Mouse (Mus musculus) heart, embryonic 12.5 days (tissue): ENCODE results near the gene Zdhhc14. TPM values are rescaled to one million over a fixed set of nuclear protein-coding genes. Genes with fewer than 3 reads are reported as not detected.

Source experiments
- ATAC-seq: fragments of 200-750 bp; cut with Nextera tagmentation; 2 replicates; pipeline ENCODE4 v1.8.0; 2017; ENCODE audit warnings: moderate TSS enrichment, moderate library complexity; ENCODE audit not compliant: insufficient number of reproducible peaks, low FRiP score
- H3K27ac ChIP-seq: fragments of 300-500 bp; sonication (generic); 2 replicates; pipeline ENCODE4 v1.5.1; 2016; ENCODE audit warnings: mild to moderate bottlenecking, moderate library complexity; ENCODE audit not compliant: poor library complexity, severe bottlenecking
- H3K27me3 ChIP-seq: fragments of 300-500 bp; sonication (generic); replicated peaks from 2 replicates; pipeline ENCODE4 v1.6.1; 2016; ENCODE audit warnings: mild to moderate bottlenecking, moderate library complexity
- H3K36me3 ChIP-seq: fragments of 300-500 bp; sonication (generic); 2 replicates; pipeline ENCODE4 v1.6.1; 2016; ENCODE audit warnings: mild to moderate bottlenecking, moderate library complexity
- H3K4me1 ChIP-seq: fragments of 300-500 bp; sonication (generic); replicated peaks from 2 replicates; pipeline ENCODE4 v1.6.1; 2016; ENCODE audit warnings: mild to moderate bottlenecking
- H3K4me2 ChIP-seq: fragments of 300-500 bp; sonication (generic); 2 replicates; pipeline ENCODE4 v1.6.1; 2016; ENCODE audit warnings: mild to moderate bottlenecking, moderate library complexity
- H3K4me3 ChIP-seq: fragments of 300-500 bp; sonication (generic); 2 replicates; pipeline ENCODE4 v1.5.1; 2016; ENCODE audit warnings: mild to moderate bottlenecking
- H3K9ac ChIP-seq: fragments of 300-500 bp; sonication (generic); 2 replicates; pipeline ENCODE4 v1.6.1; 2016; ENCODE audit warnings: mild to moderate bottlenecking, moderate library complexity
- H3K9me3 ChIP-seq: fragments of 300-500 bp; sonication (generic); replicated peaks from 2 replicates; pipeline ENCODE4 v1.6.1; 2016; ENCODE audit warnings: mild to moderate bottlenecking, moderate library complexity
- WGBS: fragments of 180-500 bp; shearing (Covaris S2); methylation state at CpG from one replicate; pipeline ENCODE4 v1.1.7; 2016; 5-methylcytosine and 5-hydroxymethylcytosine counted together
- polyA plus RNA-seq: library from polyadenylated mRNA; unstranded; fragments of >200 nt; fragmentation: Nextera tagmentation; extraction: Ambion mirVana; gene quantifications from 2 replicates; pipeline ENCODE4 v1.2.1, GENCODE M21; 2016

Zdhhc14 gene
- polyA plus RNA-seq, 1 experiment from 2014 or later, result 1.6 TPM

DNA sequence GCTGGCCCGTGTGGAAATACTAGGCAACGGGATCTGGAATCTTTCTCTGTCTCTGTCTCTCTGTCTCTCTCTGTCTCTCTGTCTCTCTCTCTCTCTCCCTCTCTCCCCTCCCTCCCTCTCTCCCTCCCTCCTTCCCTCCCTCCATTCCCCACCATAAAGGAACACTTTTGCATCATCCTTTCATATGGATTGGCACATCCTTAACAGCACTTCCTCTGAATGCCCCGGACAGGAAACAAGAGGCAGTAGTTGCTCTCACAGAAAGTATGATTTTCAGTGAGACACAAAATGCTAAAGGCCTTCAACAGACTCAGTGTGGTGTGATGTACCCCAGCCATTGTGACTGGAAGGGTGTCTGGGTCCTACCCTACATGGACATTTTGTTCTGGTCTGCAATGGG lies 89.9 kb downstream of the Zdhhc14 start:
- H3K4me2 ChIP-seq, result no peak overlapping the region
- H3K27ac ChIP-seq, result no peak overlapping the region
- WGBS, result 94% methylated on average over 3 of the region's 3 CpGs
- ATAC-seq, result no peak
- peaks cover 3% of the 10 kb centered on the region; the same call in 1 of the 2 replicates for H3K27me3 ChIP-seq
- H3K4me1 ChIP-seq, result no peaks in the 10 kb centered on the region
- no peaks in the 10 kb centered on the region for H3K36me3 ChIP-seq
- no peak overlapping the region for H3K4me3 ChIP-seq
- no peaks in the 10 kb centered on the region for H3K9me3 ChIP-seq
- H3K9ac ChIP-seq, result no peak overlapping the region

DNA sequence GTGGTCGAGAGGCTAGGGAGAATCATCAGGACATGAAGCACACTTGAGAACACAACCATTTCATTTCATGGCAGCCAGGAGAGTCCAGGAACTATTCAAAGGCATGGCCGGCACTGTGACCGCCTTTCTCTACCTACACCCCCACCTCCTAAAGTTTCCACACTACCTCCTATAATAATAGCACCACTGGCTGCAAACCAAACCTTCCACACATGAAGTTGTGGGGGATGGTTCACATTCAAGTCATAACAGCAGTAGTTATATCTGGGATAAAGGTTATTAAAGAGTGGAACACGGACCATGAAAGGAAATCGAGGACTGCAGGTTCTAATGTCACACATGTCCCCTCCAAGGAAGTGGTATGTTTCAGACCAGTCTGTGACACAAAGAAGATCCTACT lies 90.6 kb downstream of the Zdhhc14 start:
- no peak overlapping the region for H3K9ac ChIP-seq
- no peaks in the 10 kb centered on the region for H3K36me3 ChIP-seq
- no peak overlapping the region for H3K4me2 ChIP-seq
- no peaks in the 10 kb centered on the region for H3K4me1 ChIP-seq
- peaks cover 6% of the 10 kb centered on the region; the same call in 1 of the 2 replicates for H3K27me3 ChIP-seq
- no peaks in the 10 kb centered on the region for H3K9me3 ChIP-seq
- ATAC-seq, result no peak
- H3K4me3 ChIP-seq, result no peak overlapping the region
- no peak overlapping the region for H3K27ac ChIP-seq
- 85% methylated on average over 5 of the region's 5 CpGs for WGBS

DNA sequence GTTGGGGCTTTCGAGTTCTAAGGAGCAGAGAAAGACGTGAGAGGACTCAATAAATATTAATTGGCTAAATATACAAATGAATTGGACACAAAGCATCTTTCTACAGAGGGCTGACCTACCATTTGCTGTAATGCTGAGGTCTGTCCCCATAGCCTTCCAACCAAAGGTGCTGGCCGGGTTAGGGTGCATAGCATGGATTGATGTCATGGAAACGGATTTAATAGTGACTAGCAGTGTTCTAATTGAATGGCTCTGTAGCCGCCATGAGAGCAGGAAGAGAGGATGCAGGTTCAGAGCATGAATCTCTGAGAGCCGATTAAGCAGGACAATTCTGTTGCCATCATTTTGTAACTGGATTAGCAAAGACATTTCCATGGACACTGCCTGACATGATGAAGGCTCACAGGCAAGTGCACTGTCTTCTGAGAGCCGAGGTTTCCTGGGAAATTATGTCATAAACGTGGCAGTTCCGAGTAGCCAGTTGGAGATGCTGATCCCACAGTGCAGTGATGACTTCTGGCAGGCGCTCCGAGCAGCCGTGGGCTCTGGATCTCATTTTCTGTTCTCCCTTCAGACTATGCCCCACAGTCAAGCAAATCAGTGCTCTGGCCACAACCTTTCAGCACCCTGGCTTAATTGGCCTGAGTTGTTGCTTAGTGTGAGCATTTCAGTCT lies 91.3 kb downstream of the Zdhhc14 start:
- H3K4me2 ChIP-seq, result no peak overlapping the region
- H3K36me3 ChIP-seq, result no peaks in the 10 kb centered on the region
- H3K9me3 ChIP-seq, result no peaks in the 10 kb centered on the region
- WGBS, result 70% methylated on average over 12 of the region's 12 CpGs
- no peaks in the 10 kb centered on the region for H3K4me1 ChIP-seq
- ATAC-seq, result no peak
- H3K4me3 ChIP-seq, result no peak overlapping the region
- no peak overlapping the region for H3K9ac ChIP-seq
- peaks cover 6% of the 10 kb centered on the region; the same call in 1 of the 2 replicates for H3K27me3 ChIP-seq
- no peak overlapping the region for H3K27ac ChIP-seq

DNA sequence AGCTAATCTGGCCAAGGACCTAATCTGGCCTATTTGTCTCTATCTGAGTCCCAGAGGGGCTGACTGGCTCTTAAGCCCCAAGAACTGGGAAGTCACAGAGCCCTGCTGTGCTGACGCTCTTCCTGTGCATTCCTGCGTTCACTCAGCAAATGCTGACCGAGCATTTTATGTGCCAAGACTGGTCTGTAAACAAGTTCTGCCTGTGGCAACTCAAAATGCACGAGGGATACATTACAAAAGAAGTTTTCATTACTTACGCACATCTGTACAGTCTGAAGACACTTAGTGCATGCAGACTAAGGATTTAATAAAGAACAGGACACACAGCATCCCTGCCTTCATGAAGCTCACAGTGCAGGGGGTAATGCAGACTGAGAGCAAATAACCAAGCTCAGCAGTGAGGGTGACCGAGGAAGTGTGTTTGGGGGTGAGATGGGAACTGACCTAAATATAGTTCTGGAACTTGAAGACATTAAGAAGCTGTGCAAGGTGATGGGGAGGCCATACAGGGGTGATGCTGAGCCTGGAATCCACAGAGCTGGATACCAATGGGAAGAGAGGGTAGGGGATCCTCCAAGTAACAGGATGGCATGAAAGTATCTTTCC lies 99.3 kb downstream of the Zdhhc14 start:
- Histone ChIP-seq H3K9me3 (no peaks in the 10 kb centered on the region), H3K4me2 (no peak overlapping the region), H3K27ac (no peak overlapping the region), H3K9ac (no peak overlapping the region), H3K4me1 (peaks cover 5% of the 10 kb centered on the region; the same call in 1 of the 2 replicates), H3K4me3 (no peak overlapping the region), H3K27me3 (peaks cover 6% of the 10 kb centered on the region; the same call in 1 of the 2 replicates), H3K36me3 (no peaks in the 10 kb centered on the region)
- ATAC-seq, result no peak
- 59% methylated on average over 6 of the region's 6 CpGs for WGBS

DNA sequence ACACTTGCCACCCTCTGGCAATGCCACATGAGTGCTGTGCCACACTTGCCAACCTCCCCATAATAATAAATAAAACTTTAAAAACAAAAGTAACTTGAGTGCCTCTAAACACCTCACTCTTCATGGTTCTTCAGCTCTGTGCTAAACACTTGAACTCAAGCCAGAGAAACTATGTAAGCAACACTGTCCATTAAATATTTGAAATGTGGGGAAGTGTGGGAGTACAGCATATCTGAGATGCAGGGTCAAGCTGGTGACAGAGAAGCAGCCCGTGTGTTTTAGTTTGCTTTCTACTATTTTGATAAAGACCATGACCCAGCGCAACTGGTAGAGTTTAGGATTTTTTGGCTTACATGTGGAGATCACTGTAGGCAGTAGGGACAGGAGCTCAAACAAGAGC lies 100.7 kb downstream of the Zdhhc14 start:
- no peaks in the 10 kb centered on the region for H3K9me3 ChIP-seq
- ATAC-seq, result no peak

DNA sequence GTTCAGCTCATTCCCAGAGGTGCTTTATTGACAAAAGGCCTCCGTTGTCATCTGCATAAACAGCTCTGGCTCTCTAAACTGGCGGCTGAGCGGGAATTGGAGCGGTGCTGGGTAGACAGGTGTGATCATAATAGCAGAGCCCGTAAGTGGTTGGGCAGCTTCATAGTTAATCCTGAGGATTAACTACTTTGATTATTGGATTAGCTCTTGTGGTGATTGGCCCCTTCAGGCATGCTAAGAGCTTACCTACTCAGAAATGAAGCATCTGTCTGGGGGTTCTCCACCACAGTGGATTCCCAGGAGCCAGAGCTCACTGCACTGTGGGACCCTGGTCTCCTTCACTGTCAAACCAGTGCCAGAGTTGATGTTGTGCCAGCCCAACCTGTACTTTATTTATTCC lies 102.7 kb downstream of the Zdhhc14 start:
- Histone ChIP-seq H3K4me3 (no peak overlapping the region), H3K4me1 (peaks cover 5% of the 10 kb centered on the region), H3K9ac (no peak overlapping the region), H3K4me2 (no peak overlapping the region), H3K9me3 (no peaks in the 10 kb centered on the region), H3K27me3 (no peaks in the 10 kb centered on the region), H3K27ac (no peak overlapping the region), H3K36me3 (no peaks in the 10 kb centered on the region)
- 66% methylated on average over 5 of the region's 5 CpGs for WGBS
- no peak for ATAC-seq

More for the DNA sequence above, 100.7 kb downstream of the Zdhhc14 start:
- Histone ChIP-seq H3K4me3 (no peak overlapping the region), H3K4me2 (no peak overlapping the region), H3K9ac (no peak overlapping the region), H3K27ac (no peak overlapping the region), H3K27me3 (no peaks in the 10 kb centered on the region), H3K4me1 (peaks cover 5% of the 10 kb centered on the region), H3K36me3 (no peaks in the 10 kb centered on the region)
- WGBS, result 61% methylated on average over 2 of the region's 2 CpGs

DNA sequence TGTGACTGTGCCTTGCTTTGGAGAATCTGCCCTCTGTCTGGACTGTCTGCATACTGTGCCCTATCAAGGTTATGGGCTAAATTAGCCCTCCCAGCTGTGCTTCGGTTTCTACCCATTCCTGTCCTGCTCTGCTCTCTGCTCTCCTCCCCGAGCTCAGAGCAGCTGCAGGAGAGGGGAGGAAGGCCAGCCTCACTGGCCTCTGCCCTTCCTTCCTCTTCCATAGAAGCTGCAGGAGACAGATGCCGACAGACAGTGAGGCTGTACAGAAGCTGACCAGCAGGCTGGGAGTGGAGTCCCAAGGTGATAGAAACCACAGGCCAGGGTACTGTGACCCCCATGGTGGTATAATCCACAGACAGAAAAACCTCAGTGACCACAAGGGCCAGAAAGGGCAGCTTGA lies 104.1 kb downstream of the Zdhhc14 start:
- H3K4me1 ChIP-seq, result peaks cover 5% of the 10 kb centered on the region
- 15% methylated on average over 3 of the region's 3 CpGs for WGBS
- H3K4me3 ChIP-seq, result no peak overlapping the region
- ATAC-seq, result 0 out of 2 replicates have a peak, but pooled peaks have one; percentile 55
- no peak overlapping the region for H3K4me2 ChIP-seq
- no peaks in the 10 kb centered on the region for H3K27me3 ChIP-seq
- no peaks in the 10 kb centered on the region for H3K36me3 ChIP-seq
- no peak overlapping the region for H3K9ac ChIP-seq
- H3K27ac ChIP-seq, result 0 out of 2 replicates have a peak overlapping the region, but pooled peaks have one; percentile 3
- H3K9me3 ChIP-seq, result no peaks in the 10 kb centered on the region

DNA sequence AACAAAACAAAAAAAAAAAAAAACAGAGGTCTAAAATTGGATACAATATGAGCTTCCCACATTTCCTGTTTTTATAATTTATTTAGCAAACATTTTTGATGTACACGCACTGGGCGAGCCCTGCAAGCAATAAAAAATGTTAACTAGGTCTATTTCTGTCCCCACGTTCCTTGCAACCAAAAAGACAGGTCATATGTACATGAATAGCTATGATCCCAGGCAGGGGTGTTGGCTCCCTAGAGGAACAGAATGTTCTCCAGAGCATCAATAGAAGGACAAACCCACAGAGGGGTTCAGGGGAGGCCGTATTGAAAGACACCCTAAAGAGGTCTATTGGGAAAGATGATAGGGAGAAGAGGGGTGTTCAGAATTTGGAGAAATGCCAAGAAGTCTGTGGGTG lies 106.6 kb downstream of the Zdhhc14 start:
- Histone ChIP-seq H3K27ac (no peak overlapping the region), H3K4me3 (no peak overlapping the region), H3K4me1 (peaks cover 5% of the 10 kb centered on the region), H3K36me3 (no peaks in the 10 kb centered on the region), H3K9ac (no peak overlapping the region), H3K4me2 (no peak overlapping the region), H3K9me3 (no peaks in the 10 kb centered on the region), H3K27me3 (no peaks in the 10 kb centered on the region)
- no peak for ATAC-seq
- WGBS, result 84% methylated on average over 4 of the region's 4 CpGs

DNA sequence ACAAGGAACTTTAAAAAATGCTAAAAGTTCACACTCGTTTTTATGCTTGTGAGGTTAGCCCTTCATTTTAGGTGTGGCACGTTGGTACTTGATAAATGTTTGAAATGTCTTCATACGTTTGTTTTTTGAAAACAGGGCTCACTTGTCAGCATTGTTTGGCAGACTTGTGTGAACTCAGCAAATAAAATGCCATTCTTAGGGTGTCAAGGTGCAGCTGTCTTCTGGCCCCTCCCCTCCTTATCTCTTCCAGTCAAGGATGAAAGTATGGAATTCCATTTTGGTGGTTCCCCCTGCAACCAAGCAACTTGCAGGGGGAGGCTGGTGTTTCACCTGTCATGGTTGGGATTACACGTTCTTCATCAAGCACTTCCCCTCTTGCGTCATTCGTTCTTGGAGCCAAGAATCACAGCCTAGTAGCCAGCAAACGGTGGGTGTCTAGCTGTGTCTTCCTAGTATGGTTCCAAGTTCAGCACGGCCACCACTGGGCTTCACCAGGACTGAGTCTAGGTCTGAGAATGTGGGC lies 108.2 kb downstream of the Zdhhc14 start:
- Histone ChIP-seq H3K36me3 (no peaks in the 10 kb centered on the region), H3K4me3 (no peak overlapping the region), H3K27me3 (no peaks in the 10 kb centered on the region), H3K4me1 (peaks cover 5% of the 10 kb centered on the region), H3K4me2 (no peak overlapping the region), H3K9ac (no peak overlapping the region), H3K9me3 (no peaks in the 10 kb centered on the region), H3K27ac (no peak overlapping the region)
- 78% methylated on average over 8 of the region's 8 CpGs for WGBS
- no peak for ATAC-seq

DNA sequence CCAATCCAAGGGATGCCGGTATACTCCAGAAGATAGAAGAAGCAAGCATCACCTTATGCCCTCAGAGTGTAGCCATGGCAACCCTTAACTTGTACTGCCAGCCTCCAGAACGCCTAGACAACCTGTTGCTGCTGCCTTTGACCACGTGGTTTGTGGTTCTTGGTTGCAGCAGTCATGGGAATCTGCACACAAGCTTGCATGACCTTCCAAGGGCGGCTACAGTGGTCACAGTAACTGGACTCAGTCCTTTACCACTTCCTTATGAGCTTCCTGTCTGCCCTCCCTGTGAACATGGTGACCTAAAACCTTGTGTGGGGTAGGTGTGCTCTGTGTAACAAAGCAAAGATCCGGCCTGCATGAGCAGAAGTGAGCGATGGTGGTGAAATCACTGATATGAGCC lies 109.6 kb downstream of the Zdhhc14 start:
- H3K9me3 ChIP-seq, result no peaks in the 10 kb centered on the region
- peaks cover 3% of the 10 kb centered on the region; the same call in 1 of the 2 replicates for H3K4me1 ChIP-seq
- ATAC-seq, result no peak
- no peak overlapping the region for H3K9ac ChIP-seq
- H3K4me2 ChIP-seq, result no peak overlapping the region
- H3K36me3 ChIP-seq, result no peaks in the 10 kb centered on the region
- WGBS, result 75% methylated on average over 6 of the region's 6 CpGs
- no peaks in the 10 kb centered on the region for H3K27me3 ChIP-seq
- H3K4me3 ChIP-seq, result no peak overlapping the region
- no peak overlapping the region for H3K27ac ChIP-seq

DNA sequence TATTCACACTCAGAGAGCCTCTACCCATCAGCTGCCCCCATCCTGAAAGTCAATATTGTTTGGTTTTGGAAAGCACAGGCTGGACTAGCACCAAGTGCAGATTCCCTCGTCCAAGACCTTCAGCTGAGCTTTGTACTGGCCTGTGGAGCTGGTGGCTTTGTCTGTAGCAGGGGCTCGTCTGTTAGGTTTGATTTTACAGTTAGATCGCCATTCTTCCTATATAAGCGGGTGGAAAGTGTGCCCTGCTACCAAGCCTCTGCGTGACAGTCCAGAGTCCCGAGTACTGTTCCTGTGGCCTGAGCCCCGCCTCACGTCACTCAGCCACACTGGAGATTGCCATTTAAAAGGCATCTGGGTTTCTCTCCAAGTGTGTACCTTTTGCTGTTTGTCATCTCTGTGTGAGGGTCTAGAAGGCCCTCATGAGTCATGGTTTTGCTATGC lies 113.8 kb downstream of the Zdhhc14 start:
- no peak for ATAC-seq
- no peak overlapping the region for H3K9ac ChIP-seq
- no peak overlapping the region for H3K4me3 ChIP-seq
- H3K36me3 ChIP-seq, result no peaks in the 10 kb centered on the region
- H3K27ac ChIP-seq, result no peak overlapping the region
- 0 out of 2 replicates have a peak, but pooled peaks cover 3% of the 10 kb centered on the region for H3K4me1 ChIP-seq
- no peaks in the 10 kb centered on the region for H3K27me3 ChIP-seq
- WGBS, result 59% methylated on average over 8 of the region's 8 CpGs
- H3K4me2 ChIP-seq, result no peak overlapping the region
- H3K9me3 ChIP-seq, result 0 out of 2 replicates have a peak, but pooled peaks cover 5% of the 10 kb centered on the region
